Mouse (Mus musculus): Measurements from ENCODE around the gene 4933406M09Rik. TPM values are rescaled to one million over a fixed set of nuclear protein-coding genes. Genes with fewer than 3 reads are reported as not detected.

The 4933406M09Rik gene
- polyA plus RNA-seq, 1 experiment from 2014 or later, result not detected

DNA sequence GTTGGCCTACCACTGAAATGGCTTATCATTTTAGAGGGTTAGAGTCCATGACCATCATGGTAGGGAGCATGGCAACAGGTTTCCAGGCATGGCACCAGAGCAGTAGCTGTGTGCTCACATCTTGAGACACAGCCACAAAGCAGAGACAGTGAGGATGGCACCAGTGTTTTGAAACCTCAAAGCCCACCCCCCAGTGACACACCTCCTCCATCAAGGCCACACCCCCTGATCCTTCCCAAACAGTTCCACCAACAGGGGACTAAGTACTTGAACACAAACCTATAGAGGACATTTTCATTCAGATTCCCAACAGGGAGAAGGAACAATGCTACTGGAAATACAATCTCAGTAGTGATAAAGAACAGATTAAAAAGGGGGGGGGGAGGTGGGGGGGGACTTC is 564 bp upstream of the 4933406M09Rik start:
- Histone ChIP-seq H3K4me3 (no peak overlapping the region), H3K9me3 (no peaks in the 10 kb centered on the region), H3K9ac (no peak overlapping the region), H3K36me3 (no peaks in the 10 kb centered on the region), H3K27me3 (no peaks in the 10 kb centered on the region), H3K4me1 (replicated peaks) (peaks cover 11% of the 10 kb centered on the region), H3K27ac (no peak overlapping the region), H3K4me2 (no peak overlapping the region)
- ATAC-seq (ENCODE audit: low FRiP score), result no peak

DNA sequence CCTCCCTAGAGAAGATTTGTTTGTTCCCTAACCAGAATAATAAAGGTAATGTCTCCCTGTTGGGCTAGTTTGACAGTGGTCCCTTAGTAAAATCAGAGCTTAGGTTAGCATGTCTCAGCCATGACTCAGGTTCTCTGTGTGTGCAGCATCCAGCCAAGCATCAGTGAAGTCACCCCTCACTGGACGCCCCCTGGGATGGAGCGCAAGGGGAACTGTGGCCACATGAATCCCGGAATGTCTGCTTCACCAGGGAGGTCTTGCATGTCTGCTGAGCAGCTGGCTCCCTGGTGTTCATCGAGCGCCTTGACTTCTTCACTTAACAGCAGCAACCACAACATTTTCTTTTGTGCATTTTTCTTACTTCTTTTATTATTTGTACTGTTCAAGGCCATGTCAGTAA is 8.1 kb downstream of the 4933406M09Rik start:
- no peaks in the 10 kb centered on the region for H3K36me3 ChIP-seq
- WGBS, result 65% methylated on average over 5 of the region's 5 CpGs
- H3K9ac ChIP-seq, result no peak overlapping the region
- no peaks in the 10 kb centered on the region for H3K9me3 ChIP-seq
- H3K4me2 ChIP-seq, result no peak overlapping the region
- no peak overlapping the region for H3K27ac ChIP-seq
- no peak for ATAC-seq (ENCODE audit: low FRiP score)
- no peak overlapping the region for H3K4me3 ChIP-seq
- no peaks in the 10 kb centered on the region for H3K27me3 ChIP-seq
- H3K4me1 ChIP-seq (replicated peaks), result no peaks in the 10 kb centered on the region

DNA sequence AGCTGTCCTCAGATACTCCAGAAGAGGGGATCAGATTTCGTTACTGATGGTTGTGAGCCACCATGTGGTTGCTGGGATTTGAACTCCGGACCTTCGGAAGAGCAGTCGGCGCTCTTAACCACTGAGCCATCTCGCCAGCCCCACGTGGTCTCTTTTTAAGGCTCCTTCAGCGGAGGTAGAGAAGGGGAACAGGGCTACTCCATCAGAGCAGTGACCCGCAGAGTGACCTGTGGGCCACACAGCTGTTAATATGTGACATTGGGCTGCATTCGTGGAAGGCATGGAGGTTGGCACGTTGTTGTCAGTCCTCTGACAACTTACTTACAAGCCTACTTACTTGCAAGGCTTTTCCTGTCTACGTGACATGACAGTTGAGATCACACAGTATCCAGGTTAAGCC is 12.5 kb downstream of the 4933406M09Rik start:
- Histone ChIP-seq H3K4me1 (replicated peaks) (no peaks in the 10 kb centered on the region), H3K9ac (no peak overlapping the region), H3K4me3 (no peak overlapping the region), H3K27ac (no peak overlapping the region), H3K4me2 (no peak overlapping the region), H3K9me3 (no peaks in the 10 kb centered on the region), H3K36me3 (no peaks in the 10 kb centered on the region), H3K27me3 (0 out of 2 replicates have a peak, but pooled peaks cover 5% of the 10 kb centered on the region)
- no peak for ATAC-seq (ENCODE audit: low FRiP score)
- WGBS, result 89% methylated on average over 12 of the region's 12 CpGs

DNA sequence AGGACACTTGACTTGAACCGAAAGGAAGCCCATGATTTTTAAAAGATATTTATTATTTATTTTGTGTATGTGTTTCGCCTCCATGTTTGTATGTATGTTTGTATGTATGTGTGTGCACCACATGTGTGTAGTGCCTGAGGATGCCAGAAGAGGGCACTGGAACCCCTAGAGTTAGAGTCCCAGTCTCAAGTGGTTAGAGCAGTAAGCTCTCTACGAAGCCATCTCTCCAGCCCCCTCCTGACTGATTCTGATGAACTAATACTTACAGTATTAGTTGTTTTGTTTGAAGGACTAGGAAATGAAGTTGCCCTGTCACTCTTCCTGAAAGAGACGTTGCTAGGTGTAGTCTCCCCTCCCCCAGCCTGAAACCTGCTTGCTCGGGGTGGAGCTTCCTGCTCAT is 14.0 kb downstream of the 4933406M09Rik start:
- Histone ChIP-seq H3K9me3 (no peaks in the 10 kb centered on the region), H3K9ac (no peak overlapping the region), H3K27me3 (0 out of 2 replicates have a peak, but pooled peaks cover 5% of the 10 kb centered on the region), H3K36me3 (no peaks in the 10 kb centered on the region), H3K4me3 (no peak overlapping the region), H3K27ac (no peak overlapping the region), H3K4me1 (replicated peaks) (no peaks in the 10 kb centered on the region), H3K4me2 (no peak overlapping the region)
- ATAC-seq (ENCODE audit: low FRiP score), result no peak
- 55% methylated on average over 5 of the region's 5 CpGs for WGBS

DNA sequence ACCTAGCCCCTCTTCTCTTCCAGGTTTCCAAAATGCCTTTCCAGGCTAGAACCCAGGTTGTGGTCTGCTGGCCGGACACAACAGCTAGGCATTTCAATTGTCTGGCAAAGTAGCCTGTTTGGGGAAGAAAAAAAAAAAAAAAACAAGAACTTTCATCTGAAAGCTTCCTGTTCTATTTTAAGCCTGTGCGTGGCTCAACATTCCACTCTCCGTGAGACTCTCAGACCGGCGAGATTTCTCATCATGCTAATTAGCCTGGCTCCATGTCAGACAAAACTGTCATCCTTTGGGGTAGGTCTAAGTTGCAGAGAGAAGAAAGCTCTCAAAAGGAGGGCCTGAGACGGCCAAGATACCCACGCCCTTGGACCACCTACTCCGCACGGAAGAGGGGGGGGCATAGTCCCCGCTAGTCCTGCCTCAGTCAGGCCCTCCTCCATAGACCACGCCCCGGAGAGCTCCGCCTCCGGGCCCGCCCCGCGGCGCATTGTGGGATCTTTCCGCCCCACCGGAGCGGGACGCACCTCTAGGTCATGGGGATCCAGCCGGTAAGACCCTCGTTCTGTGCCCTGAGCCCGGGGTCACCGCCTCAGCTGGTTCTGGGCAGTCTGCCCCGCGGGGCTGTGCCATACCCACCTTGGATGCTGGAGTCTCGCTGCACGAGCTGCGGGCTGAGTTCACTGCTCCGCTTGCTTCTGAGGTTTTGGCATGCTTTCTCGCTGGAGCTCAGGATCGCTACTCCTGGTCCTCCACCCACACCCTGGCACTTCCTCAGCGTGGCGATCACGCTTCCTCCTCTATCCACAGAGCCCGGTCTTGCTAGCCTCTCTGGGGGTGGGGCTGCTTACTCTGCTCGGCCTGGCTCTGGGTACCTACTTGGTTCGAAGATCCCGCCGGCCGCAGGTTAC is 20.0 kb downstream of the 4933406M09Rik start, which contains the start of gene Cyb5r1:
Gene Cyb5r1 (plus strand): TSS at position 51 of the 905 bp plus-strand sequence.
- H3K4me3 ChIP-seq, result peak within 1 kb of the TSS; percentile 75
- peaks cover 17% of the 10 kb centered on the region for H3K36me3 ChIP-seq
- peak within 1 kb of the TSS; percentile 80 for H3K4me2 ChIP-seq
- no peaks in the 10 kb centered on the region for H3K27me3 ChIP-seq
- 2% methylated on average over 43 of the region's 43 CpGs for WGBS
- H3K27ac ChIP-seq, result peak within 1 kb of the TSS; percentile 61; the same call in 1 of the 2 replicates
- H3K9me3 ChIP-seq, result no peaks in the 10 kb centered on the region
- H3K4me1 ChIP-seq (replicated peaks), result peaks cover 10% of the 10 kb centered on the region; the same call in 1 of the 2 replicates
- ATAC-seq (ENCODE audit: low FRiP score), result peak; percentile 94
- H3K9ac ChIP-seq, result peak within 1 kb of the TSS; percentile 78

DNA sequence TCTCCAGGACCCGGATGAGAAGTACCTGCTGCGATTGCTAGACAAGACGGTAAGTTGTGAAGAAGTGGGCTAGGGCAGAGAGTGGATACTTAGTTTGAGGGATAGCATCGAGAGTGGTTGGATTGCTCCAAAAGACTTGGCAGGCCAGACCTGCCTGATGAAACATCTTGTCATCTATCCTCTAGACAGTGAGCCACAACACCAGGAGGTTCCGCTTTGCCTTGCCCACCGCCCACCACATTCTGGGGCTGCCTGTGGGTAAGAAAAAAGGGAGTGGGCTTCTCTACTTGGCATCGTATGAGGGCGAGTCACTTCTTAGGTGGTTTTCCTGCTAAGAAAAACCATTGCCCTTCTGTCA is 20.7 kb downstream of the 4933406M09Rik start:
- H3K27me3 ChIP-seq, result no peaks in the 10 kb centered on the region
- peaks cover 21% of the 10 kb centered on the region for H3K36me3 ChIP-seq
- peak overlapping the region; percentile 78 for H3K9ac ChIP-seq
- H3K4me2 ChIP-seq, result peak overlapping the region; percentile 80
- H3K4me3 ChIP-seq, result peak overlapping the region; percentile 75
- 38% methylated on average over 8 of the region's 8 CpGs for WGBS
- no peaks in the 10 kb centered on the region for H3K9me3 ChIP-seq
- no peak overlapping the region for H3K27ac ChIP-seq
- ATAC-seq (ENCODE audit: low FRiP score), result peak; percentile 39; the same call in 1 of the 2 replicates
- H3K4me1 ChIP-seq (replicated peaks), result peaks cover 10% of the 10 kb centered on the region; the same call in 1 of the 2 replicates

DNA sequence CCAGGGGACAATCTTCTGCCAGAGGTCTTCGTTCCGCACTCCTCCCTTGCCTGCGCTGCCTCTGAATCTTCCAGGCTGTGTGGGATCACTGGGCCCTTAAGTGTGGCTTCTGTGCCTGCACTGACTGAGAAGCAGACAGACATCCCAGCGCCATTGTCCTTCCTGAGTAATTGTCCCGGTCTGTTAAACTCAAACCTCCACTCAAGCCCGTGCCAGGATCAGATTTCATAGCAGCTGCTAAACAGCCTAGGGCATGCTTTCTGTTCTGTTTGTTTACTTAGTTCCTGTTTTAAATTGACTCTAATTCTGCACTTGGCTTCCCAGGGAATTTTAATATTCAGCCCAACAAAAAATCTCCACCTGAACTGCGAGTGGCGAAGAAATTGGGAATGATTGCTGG is 22.3 kb downstream of the 4933406M09Rik start:
- H3K36me3 ChIP-seq, result peaks cover 21% of the 10 kb centered on the region
- 75% methylated on average over 8 of the region's 8 CpGs for WGBS
- no peak overlapping the region for H3K9ac ChIP-seq
- no peaks in the 10 kb centered on the region for H3K9me3 ChIP-seq
- no peak overlapping the region for H3K4me2 ChIP-seq
- peaks cover 10% of the 10 kb centered on the region; the same call in 1 of the 2 replicates for H3K4me1 ChIP-seq (replicated peaks)
- H3K27ac ChIP-seq, result no peak overlapping the region
- no peak overlapping the region for H3K4me3 ChIP-seq
- no peak for ATAC-seq (ENCODE audit: low FRiP score)
- no peaks in the 10 kb centered on the region for H3K27me3 ChIP-seq

DNA sequence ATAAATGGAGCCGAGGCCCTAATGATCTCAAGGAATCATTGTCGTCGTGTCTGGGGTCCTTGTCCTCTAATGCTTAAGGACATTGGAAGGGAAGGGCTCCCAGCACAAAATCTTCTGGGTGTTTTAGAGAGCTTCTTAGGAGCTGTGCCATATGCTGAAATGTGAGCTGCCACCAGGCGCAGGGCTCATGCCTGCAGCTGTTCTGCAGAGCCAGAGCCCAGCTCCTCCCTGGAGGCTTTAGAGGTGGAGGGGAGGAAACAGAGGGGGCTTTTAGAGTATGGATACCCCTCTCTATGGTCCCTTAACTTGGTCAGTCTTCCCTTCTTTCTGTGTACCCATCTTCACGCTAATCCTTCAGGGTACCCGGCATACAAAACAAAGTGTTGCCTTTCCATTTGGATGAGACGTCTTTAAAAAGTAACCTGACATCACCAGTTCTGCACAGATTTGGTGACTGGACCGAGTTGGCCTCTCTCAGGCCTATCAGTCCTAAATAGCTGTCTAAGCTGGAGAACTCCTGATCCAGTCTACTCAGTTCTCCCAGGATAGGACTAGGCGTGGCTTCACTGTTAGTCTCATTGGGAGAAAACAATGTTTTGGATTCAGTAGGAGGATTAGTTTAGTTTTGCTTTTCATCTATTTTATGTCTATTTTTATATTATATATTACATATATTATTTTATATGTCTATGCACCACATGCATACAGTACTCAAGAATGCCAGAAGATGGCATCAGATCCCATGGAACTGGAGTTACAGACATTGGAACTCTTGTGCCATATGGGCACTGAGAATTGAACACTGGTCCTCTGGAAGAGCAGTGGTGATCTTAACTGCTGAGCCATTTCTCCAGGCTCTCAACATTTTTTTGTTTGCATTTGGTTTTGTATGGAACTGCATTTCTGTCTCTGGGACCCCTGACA is 26.2 kb downstream of the 4933406M09Rik start:
- no peak for ATAC-seq (ENCODE audit: low FRiP score)
- no peak overlapping the region for H3K4me3 ChIP-seq
- H3K9ac ChIP-seq, result no peak overlapping the region
- H3K4me1 ChIP-seq (replicated peaks), result peaks cover 19% of the 10 kb centered on the region
- H3K27ac ChIP-seq, result no peak overlapping the region
- H3K9me3 ChIP-seq, result no peaks in the 10 kb centered on the region
- 90% methylated on average over 9 of the region's 9 CpGs for WGBS
- H3K4me2 ChIP-seq, result no peak overlapping the region
- no peaks in the 10 kb centered on the region for H3K27me3 ChIP-seq
- H3K36me3 ChIP-seq, result peaks cover 21% of the 10 kb centered on the region

DNA sequence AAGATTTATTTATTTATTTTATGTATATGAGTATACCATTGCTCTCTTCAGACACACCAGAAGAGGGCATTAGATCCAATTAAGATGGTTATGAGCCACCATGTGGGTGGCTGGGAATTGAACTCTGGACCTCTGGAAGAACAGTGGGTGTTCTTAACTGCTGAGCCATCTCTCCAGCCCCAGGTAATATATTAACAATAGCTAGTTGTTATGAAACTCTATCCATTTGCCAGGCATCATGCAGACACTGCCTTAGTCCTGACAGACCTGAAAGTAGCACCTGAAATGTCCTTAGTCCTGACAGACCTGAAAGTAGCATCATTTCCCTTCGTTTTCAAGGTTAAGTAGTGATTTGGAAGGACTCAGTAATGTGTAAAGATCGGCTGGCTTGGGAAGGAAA is 28.3 kb downstream of the 4933406M09Rik start:
- H3K27me3 ChIP-seq, result no peaks in the 10 kb centered on the region
- H3K27ac ChIP-seq, result no peak overlapping the region
- H3K36me3 ChIP-seq, result peaks cover 21% of the 10 kb centered on the region
- no peak for ATAC-seq (ENCODE audit: low FRiP score)
- H3K4me2 ChIP-seq, result no peak overlapping the region; the same call in 1 of the 2 replicates
- 50% methylated on average over 2 of the region's 2 CpGs for WGBS
- H3K9me3 ChIP-seq, result no peaks in the 10 kb centered on the region
- H3K9ac ChIP-seq, result no peak overlapping the region
- H3K4me1 ChIP-seq (replicated peaks), result peaks cover 40% of the 10 kb centered on the region
- H3K4me3 ChIP-seq, result no peak overlapping the region

DNA sequence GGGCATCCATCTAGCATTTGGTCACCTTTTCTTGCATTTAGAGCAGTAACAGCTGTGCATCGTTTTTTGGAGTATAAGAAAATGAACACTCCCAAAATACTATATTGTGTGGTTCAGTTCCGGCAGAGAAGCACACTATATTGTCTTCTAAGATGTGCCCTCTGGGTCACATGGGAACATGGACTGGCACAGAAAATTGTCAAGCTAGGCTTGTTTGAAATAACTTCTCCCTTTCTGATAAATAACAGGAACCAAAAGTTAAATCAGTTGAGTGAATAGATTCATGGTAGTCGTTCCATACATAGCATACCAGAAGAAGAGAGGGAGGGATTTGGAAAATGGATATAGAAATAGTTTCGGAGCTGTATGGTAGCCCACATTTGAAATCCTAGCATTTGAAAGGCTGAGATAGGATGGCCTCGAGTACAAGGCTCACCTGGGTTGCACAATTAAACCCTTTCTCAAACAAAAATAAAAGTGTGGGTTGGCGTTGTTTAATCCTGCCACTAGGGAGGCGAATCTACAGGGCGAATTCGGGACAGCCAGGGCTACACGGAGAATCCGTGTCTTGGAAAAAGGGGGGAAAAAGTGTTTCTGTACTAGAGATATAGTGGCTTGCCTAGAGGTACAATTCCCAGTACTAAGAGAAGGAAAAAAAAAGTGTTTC is 28.9 kb downstream of the 4933406M09Rik start:
- Histone ChIP-seq H3K9ac (peak overlapping the region; percentile 69), H3K4me3 (peak overlapping the region; percentile 84), H3K27me3 (no peaks in the 10 kb centered on the region), H3K36me3 (peaks cover 16% of the 10 kb centered on the region), H3K4me2 (peak overlapping the region; percentile 66), H3K4me1 (replicated peaks) (peaks cover 46% of the 10 kb centered on the region), H3K27ac (peak overlapping the region; percentile 97), H3K9me3 (no peaks in the 10 kb centered on the region)
- ATAC-seq (ENCODE audit: low FRiP score), result peak; percentile 45
- 14% methylated on average over 11 of the region's 11 CpGs for WGBS

DNA sequence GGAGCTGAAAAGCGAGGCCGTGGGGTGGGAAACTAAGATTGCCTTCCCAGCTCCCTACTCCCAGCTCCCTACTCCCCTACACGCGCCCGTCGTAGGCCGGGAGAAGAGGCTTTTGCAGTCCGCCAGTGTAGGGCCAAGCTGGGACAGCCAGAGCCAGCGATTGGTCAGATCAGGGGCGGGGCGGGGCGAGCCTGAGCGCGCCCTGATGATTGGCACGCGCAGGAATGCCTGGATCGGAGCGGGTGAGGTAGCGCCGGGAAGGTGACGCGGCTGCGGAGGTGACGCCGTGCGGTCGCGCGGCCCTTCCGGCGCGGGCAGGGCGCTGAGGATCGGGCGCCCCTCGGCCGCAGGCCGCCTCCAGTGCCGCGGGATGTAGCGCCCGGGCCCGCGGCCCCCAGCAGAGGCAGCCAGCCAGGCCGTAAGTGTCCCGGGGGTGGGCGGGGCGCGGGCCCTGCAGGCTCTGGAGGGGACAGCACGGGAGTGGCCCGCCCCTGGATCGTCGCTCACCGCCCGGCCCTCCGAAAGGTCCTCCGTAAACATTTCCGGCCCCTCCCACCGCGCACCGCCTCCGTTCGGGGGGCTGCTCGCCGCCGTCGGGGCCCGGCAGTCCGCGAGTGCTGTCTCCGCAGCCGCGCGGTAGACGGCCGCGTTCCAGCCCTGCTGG is 29.6 kb downstream of the 4933406M09Rik start, which contains the start of gene Adipor1:
Gene Adipor1 (plus strand): TSS at position 211 of the 664 bp plus-strand sequence.
- WGBS, result under 1% methylated on average over 59 of the region's 77 CpGs
- Histone ChIP-seq H3K4me1 (replicated peaks) (peaks cover 52% of the 10 kb centered on the region), H3K27ac (peak within 1 kb of the TSS; percentile 97), H3K4me2 (peak within 1 kb of the TSS; percentile 66), H3K4me3 (peak within 1 kb of the TSS; percentile 84), H3K9me3 (no peaks in the 10 kb centered on the region), H3K9ac (peak within 1 kb of the TSS; percentile 90), H3K36me3 (peaks cover 9% of the 10 kb centered on the region; the same call in 1 of the 2 replicates), H3K27me3 (no peaks in the 10 kb centered on the region)
- peak; percentile 100 for ATAC-seq (ENCODE audit: low FRiP score)
